Mouse (Mus musculus): Measurements from ENCODE around the gene Tnrc6b.

The Tnrc6b gene

DNA sequence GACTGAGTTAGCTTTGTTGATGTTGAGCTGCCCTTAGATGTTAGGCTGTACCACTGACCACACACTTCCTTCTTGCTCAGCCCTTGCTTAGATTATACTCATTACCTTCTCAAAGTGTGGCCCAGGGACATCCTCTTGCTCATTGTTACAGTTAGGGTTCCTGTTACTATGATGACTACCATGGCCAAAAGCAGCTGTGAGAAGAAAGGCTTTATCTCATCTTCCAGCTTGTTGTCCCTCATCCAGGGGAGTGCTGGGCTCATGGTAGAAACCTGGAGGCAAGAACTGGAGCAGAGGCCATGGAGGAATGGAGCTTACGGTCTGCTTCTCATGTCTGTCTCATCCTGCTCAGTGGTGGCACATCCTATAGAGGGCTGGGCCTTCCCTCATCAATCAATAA is 28.9 kb downstream of the Tnrc6b start:
- no peak for DNase-seq (ENCODE audit: low spot score)

DNA sequence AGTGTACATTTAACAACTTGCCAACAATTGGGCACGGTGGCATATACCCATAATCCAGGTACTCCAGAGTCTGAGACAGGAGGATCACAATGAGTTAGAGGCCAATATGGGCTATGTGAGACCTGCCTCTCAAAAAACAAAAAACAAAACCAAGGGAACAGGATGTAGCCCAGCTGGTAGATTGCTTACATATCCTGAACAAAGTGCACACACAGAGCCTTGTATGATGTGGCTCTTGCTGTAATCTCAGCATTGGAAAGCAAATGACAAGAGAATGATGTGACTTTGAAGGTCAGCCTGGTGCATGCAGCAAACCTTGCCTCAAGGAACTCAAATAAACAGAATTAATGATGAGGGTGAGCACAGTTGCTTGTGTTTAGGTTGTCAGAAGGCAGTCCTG is 30.7 kb downstream of the Tnrc6b start:
- no peak for DNase-seq (ENCODE audit: low spot score)

DNA sequence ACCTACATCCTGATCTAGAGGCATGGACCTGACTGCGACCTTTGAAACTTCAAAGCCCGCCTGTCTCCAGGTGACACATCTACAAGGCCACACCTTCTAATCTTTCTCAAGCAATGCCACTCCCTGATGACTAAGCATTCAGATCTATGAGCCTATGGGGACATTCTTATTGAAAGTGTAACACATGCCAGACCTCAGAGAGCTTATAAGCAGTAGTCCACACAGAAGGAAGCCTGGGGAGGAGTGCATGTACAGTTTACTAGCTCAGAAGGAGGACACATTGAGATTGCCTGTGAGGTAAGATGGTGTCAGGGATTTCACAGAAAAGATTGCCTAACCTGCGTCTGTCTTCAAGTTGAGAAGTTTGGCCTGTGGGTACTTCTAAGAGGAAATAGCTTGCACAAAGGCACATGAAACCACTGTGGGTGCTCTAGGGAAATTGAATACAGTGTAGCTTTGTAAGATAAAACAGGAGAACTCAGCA is 31.9 kb downstream of the Tnrc6b start:
- DNase-seq (ENCODE audit: low spot score), result no peak

DNA sequence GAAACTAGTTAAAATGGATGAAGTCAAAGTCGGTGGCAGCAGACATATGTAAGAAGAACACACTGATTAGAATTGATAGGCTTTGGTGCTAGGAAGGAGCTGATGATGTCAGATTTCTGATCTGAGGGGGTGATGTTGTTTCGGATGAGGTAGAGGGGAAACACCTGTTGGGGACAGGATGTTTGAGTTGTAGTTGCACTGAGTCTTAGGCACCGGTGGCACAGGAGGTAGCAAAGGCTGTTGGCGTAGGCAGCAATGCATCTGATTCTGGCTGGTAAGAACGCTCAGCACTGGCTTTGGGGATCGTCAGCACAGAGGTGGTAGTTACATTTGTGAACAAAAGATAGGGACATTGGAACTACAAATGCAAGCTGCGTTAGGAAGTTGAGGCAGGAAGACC is 32.5 kb downstream of the Tnrc6b start:
- DNase-seq (ENCODE audit: low spot score), result no peak

DNA sequence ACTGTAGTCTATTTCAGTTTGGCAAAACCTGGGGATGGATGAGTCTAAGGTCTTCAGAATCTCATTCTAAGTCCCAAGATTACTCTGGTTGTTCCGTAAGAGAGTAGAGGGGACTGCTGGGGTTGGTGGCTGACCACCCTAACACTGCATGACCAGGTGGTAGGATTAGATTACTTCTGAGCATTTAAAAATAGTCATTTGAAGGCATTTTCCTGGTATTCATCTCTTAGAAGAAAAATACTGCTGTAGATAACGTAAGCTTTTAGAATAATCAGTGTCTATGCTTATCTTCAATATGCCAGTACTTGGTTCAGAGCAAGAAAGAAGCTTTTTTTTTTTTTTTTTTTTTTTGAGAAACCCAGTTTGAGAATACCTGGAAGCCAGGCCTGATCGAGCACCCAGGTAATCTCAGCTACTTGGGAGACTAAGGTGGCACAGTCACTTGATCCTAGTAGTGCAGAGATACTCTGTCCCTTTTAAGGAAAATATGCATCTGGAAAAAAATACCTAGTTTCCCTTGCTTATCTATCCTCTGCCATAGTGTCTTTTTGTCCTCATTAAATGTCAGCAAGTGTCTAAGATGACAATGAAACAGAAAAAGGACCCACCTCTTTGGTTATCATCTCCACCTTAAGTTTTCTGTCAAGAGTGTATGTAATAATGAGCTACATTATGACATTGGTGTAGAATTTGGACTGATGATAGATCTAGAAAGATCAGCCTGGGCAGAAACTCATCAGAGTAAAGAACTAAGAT is 33.7 kb downstream of the Tnrc6b start:
- DNase-seq (ENCODE audit: low spot score), result no peak

DNA sequence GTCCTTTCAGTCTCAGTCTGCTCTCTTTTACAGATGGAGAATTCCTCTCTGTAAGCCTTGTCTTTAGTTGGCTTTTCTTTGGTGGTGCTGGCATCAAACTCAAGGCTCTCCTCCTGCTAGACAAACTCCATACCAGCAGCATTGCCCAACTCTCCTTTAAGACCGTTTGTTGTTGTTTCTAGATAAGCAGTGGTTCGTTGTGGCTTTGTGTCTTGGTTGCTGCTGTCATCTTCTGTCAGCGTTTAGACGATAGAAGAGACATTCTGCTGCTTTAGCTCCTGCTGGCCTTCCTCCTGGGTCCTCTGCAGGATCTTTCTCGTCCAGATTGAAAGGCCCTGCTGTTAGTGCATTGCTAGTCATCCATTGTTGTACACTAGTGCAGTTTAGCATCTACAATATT is 37.9 kb downstream of the Tnrc6b start:
- no peak for DNase-seq (ENCODE audit: low spot score)

DNA sequence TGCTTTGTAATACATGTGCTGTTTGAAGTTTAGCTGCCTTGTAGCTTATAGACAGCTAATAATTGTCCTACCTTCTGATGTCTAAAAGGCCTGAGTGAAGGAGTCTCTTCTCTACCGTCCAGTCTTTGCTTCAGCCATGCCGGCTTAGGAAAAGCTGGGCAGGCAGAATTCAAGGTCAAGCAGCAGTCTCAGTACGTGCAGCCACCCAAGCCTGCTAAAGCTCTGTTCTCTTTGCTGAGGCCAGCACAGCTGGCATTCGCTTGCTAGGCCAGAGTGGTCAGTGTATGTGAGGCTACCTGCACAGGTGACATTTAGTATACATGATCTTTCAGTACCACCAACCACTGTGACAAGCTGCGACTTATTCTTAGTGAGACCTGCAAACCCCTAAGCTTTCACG is 42.2 kb downstream of the Tnrc6b start:
- DNase-seq (ENCODE audit: low spot score), result no peak

DNA sequence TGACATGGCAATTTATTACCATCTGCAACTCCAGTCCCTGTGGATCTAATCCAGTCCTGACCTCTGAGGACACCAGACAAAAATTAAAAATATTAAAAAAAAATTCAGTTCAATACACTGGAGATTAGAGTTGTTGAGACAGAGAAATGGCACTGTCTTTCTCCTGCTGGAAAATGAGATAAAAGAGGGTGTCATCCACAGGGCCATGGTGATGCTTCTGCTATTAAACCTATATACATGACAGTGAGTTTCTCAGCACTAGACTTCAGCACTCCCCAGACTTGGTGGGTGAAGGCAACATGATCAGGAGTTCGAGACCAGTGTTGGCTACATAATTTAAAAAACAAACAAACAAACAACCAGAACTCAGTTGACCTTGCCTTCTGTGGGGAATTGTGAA is 43.0 kb downstream of the Tnrc6b start:
- DNase-seq (ENCODE audit: low spot score), result no peak

DNA sequence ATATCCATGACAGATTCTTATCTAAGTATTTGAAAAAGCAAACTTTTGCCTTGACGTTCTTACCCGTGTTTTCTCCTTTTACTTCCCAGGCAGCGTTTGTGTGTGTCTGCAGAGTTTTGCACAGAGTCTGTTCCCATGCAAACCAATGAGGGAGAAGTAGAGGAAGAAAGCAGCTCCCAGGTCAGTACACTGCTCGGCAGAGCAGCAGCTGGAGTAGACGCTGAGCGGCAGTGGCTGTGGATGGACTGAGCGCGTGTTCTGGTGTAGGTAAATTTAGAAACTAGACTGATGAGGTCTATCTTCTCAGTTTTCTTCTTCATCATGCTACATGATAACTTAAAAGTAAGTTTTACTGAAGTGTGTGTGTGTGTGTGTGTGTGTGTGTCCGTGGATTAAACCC is 48.3 kb downstream of the Tnrc6b start:
- DNase-seq (ENCODE audit: low spot score), result no peak

DNA sequence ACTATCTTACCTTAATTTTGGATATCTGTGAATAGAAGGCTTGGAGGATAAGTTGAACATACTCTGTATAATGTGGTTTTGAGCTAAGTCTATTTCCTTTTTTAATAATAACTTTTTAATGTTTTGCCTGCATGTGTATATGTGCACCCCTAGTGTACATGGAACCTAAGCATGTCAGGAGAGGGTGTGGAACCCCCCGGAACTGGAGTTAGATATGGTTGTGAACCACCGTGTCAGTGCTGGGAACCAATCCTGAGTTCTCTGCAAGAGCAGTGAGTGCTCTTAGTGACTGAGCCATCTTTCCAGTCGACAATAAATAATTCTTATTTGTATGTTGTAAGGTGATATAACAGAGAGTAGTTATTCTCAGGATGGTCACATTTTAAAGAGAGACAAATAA is 49.4 kb downstream of the Tnrc6b start:
- no peak for DNase-seq (ENCODE audit: low spot score)

DNA sequence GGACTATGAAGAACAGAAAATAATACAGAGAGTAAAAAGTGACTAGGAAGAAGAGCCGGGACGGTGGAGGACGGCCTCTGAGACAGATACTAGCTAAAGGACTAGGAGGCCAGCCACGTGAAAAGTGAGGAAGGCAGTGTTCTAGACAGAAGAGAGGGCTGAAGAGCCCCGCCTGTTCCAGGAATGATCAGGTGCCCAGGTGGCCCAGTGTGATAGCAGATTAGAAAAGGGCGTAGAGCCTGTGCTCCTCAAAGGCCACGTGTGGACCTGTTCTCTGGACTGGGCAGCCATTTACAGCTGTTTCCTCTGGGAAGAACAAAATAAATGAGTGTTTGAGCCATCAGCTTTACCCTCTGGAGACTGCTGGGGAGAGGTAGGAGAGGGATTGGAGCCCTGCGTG is 49.8 kb downstream of the Tnrc6b start:
- no peak for DNase-seq (ENCODE audit: low spot score)

DNA sequence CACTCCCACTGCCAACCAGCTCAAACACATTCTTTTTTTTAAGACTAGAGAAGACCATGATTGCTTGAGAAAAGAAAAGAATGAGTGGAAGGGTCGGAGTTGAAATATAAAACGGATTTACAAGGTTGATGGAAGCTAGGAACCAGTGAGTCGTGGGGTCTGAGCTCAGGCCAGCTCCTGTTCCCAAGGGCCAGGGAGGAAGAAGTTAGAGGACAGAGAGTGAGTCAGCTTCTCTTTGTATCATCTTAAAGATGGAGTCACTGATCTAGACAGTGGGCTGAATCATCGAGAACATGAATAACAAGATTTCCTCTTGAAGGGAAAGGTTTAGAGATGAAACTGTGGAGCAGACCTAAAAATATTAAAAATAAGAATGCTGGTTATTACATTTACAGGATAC is 51.5 kb downstream of the Tnrc6b start:
- no peak for DNase-seq (ENCODE audit: low spot score)

DNA sequence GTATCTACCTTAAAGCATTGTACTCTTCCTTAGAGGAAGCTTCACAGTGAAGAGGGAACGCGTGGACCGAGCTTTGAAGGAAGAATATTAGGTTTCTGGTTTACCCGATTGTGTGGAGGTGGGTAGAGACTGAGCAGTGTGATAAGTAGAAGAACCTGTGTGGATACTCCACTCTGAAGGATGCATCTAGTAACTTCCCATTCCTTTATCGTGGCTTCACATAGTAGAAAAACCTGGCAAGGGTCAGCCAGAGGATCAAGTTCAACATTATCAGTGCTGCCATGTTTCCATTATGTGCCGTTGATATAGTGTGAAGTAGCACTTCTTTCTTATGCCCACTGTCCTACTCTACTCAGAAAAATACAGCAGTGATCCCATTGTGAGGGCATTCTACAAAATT is 53.6 kb downstream of the Tnrc6b start:
- no peak for DNase-seq (ENCODE audit: low spot score)

DNA sequence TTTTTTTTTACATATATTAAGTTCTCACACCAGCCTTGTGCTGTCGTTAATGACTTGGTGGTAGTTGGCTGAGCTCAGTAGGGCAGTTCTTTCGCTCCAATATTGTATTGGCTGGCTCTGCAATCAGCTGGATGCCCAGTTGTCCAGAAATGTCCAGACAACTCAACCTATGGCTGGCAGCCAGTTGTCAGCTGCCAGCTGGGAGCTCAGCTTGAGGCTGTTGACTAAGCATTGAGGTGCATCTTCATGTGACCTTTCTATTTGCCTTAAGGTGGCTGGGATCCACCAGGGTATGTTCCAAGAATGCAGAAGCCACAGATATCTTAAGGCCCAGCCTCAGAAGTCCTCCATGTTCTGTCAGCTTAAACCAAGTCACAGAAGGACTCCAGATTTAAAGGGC is 54.3 kb downstream of the Tnrc6b start:
- no peak for DNase-seq (ENCODE audit: low spot score)

DNA sequence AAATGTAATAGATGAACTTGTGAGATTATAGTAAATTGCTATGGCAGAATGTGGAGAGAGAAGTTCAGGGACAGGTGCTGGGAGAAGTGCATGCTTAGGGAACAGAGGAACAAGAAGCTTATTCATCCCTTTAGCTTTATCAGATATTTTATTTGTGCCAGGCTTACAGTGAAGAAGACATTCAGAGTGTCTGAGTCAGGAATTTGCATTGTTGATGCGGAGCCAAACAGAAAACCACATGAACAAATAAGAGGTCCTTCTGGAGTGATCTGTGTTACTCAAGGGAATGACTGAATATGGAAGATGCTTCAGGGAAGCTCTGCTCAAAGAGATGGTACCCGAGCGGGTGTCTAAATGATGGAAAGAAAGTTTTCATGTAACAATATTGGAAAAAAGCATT is 57.1 kb downstream of the Tnrc6b start:
- no peak for DNase-seq (ENCODE audit: low spot score)

DNA sequence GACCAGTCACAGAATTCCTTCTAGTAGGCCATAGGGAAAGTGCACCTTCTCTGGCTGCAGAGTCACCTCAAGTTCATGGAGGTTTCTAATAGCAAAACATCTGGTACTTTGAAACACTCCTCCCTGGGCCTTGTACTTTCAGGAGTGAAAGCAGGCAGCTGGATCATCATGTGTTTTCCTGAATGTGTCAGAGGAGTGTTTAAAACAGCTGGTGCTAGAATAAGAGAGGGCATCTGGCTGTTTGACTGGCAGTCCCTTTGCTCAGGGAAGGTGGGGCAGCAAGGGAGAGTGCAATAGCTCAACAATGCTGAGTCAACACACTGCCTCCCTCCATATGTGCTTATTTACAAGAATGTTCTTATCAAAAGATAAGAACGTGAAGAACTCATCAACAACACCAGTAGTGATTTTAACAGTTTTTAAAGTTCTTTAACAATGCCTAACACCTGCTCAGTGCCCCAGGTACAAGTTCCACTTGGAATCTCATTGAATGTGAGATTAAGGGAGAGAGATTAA is 60.9 kb downstream of the Tnrc6b start:
- no peak for DNase-seq (ENCODE audit: low spot score)

DNA sequence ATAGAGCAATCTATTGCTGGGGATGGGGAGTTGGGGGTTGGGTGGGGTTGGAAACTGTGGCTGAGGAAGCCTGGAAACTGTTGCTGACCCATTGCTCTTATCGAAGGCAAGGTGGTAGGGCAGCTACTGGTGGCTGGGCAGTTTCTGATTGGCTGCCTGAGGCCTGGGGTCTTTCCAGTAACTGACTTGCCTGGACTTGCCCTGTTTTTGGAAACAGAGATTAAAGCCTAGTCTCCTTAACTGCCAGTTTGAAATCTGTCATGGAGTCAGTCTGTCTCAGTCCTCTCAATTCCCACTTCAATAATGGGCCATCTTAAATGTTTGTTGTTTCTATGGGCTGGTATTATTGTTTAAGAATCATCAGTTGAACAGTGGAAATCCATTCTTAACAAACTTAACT is 63.6 kb downstream of the Tnrc6b start:
- DNase-seq (ENCODE audit: low spot score), result no peak

DNA sequence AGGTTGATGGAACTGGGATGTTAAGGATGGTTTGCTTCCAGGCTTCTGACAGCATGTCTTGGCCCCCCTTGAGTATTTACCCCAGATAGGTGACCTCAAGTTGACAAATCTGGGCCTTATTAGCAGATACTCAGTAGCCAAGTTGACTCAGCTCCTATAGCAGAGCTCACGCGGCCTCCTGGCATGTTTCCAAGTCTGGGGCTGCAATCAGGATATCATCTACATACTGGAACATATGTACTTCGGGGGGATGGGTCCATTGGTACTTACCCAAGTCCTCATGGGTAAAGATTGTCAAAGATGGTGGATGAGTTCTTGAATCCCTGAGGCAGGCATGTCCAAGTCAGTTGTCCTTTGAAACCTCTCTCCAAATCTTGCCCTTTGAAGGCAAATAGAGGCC is 67.9 kb downstream of the Tnrc6b start:
- no peak for DNase-seq (ENCODE audit: low spot score)

DNA sequence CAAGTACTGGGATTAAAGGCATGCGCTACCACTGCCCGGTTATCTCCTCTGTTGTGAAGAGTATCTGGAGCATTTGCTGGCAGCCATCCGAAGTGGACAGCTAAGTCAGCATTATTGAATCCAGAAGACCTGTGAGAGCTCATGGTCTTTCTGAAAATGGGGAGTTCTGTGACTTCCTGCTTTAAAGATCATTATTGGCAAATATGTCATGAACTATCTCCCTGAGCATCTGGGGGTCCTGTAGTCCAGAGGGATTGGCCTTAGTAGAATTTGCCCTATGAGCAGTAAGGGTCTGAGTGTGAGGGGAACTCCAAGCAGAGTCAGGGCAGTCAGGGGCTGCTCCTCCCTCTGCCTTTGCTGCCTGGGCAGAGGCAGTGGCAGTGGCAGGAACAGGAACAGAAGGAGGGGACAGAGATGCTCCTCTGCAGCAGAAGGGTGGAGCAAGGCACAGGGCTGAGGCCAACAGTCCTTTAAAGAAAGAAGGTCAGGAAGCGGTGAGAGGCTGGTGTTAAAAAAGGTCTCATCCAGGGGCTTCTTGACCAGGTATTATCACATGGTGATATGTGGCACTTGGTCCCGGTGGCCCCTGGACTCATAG is 69.1 kb downstream of the Tnrc6b start:
- DNase-seq (ENCODE audit: low spot score), result no peak

DNA sequence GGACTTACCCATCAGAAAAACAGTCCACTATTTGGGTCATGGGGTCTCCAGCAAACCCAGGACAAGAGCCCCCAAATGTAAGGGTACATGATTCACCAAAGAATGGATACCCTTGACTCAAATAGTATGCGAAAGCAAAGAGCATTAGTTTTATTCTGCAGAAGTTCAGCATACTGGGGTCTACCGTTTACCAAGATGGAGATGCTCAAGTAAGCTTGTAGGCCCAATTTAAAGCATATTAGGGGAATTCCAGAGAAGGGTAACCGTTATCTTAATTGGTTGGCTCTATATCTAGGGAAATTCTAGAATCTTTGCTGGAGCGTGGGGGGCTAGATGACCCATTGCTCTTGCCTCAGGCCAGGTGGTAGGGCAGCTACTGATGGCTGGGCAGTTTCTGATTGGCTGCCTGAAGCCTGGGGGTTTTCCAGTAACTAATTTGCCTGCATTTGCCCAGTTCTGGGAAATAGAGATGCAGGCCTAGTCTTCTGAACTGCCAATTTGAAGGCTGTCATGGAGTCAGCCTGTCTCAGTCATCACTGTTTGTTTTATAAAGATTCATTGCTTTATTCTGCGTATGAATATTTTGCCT is 70.2 kb downstream of the Tnrc6b start:
- no peak for DNase-seq (ENCODE audit: low spot score)

DNA sequence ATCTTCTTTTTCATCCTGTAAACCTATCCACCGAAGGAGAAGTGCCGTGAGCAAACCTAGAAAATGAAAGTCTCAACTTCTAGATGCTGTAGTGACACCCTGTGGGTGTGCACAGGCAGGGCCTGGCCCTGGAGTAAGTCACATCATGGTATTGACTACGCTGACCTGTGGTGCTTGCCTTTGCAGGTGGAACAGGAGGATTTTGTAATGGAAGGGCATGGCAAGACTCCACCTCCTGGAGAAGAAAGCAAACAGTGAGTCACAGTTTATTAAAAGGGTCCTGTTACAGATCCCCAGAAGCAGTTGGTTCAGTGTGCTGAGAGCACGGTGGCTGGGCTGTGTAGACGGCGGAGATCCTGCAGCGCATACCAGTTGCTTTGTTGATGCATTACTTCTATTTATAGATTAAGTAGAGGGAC is 73.4 kb downstream of the Tnrc6b start:
- no peak for DNase-seq (ENCODE audit: low spot score)

DNA sequence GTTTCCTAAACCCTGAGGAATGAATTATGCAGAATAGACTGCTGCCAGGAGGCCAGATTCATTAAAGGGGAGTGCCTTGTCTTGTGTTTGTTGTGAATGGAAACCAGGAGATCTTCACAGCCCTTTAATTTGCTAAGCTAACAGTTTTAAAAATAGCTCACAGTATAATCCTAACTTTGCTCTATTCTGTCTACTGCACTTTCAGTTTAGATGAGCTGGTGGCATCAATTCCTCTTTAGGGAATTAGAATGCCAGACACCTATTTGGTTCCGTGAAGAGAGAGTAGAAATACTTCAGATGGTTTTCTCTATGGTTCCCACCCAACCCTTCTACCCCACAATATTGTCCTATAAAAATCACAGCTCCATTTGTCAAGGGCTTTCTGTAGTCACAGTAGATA is 74.6 kb downstream of the Tnrc6b start:
- DNase-seq (ENCODE audit: low spot score), result no peak

DNA sequence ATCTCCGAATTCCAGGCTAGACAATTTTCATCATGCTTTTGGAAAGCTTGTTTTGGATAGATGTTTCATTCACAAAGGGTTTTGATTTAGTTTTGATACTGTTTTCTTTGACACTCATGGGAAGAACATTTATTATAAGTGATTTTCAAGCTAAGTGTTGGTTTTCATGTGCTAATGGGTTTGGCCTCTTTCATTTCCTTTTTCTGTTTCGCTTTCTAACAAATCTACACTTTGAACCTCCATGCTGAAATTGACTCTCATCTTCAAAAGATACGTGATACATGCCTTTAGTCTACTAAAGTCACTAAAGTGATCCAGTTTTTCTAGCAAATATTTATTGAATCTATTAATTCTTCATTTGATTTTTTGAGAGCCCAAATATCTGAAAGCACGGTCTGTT is 76.6 kb downstream of the Tnrc6b start:
- no peak for DNase-seq (ENCODE audit: low spot score)
